In genomic region chr16:95921169-95921568, GRCm38 (mm10) we compare ENCODE assay signal across 26 mouse cellular contexts.
DNase-seq lines count a peak whose midpoint lies in the region; ATAC-seq and TF ChIP-seq lines count a peak whose summit lies in the region.
"Had no signal": no experiment of that assay in that cellular context is flagged by ENCODE, and none has a peak within 500 bp of the region (broad histone marks: within the 10 kb centered on the region; RNA-seq: fewer than 3 reads in every experiment).

No protein-coding gene starts in this region.

- in situ Hi-C loops in CH12.LX (cut with MboI; ENCODE audit: low pct_ligation_motif_present, low pct_unique_long_range_greater_than_20kb, low sequenced_read_pairs): no loop called here

- peak; percentile 39; the same call in 1 of the 2 replicates for ATAC-seq in megakaryocyte, adult 5-6 weeks (ENCODE audit: poor library complexity, severe bottlenecking)
- ATAC-seq: activated CD4-positive, CD25-positive, alpha-beta regulatory T cell, adult 4 months; forebrain, embryonic 14.5 days; forebrain, postnatal 0 days; intestine, embryonic 15.5 days had no signal

- dilution Hi-C loops in CH12.LX (cut with MboI; ENCODE audit: extremely low pct_ligation_motif_present, extremely low pct_unique_long_range_greater_than_20kb, low sequenced_read_pairs): no loop called here

- peaks cover 0 to 23% of the 10 kb centered on the region in 2 experiments for H3K36me3 ChIP-seq in CH12.LX (replicated peaks in 1 of 2; ENCODE audit: control insufficient read depth in 1 of 2, insufficient read depth in 1 of 2, low read length in 1 of 2)
- no peaks in the 10 kb centered on the region for H3K36me3 ChIP-seq in limb, embryonic 10.5 days
- H3K36me3 ChIP-seq: heart, embryonic 10.5 days; heart, embryonic 13.5 days; hindbrain, embryonic 15.5 days; intestine, embryonic 15.5 days had no signal

- no peak for TF ChIP-seq CTCF in CH12.LX (conservative IDR thresholded peaks at IDR 0.05 in 1 of 2, IDR thresholded peaks at IDR 0.05 in 1 of 2; ENCODE audit: low read depth in 2 of 2, low read length in 2 of 2)

- WGBS in limb, embryonic 10.5 days: 85% methylated on average over 4 of the region's 4 CpGs

- H3K27ac ChIP-seq in CH12.LX (ENCODE audit: insufficient read depth, low read depth): no peak overlapping the region
- H3K27ac ChIP-seq in limb, embryonic 10.5 days: peak overlapping the region; percentile 72; the same call in 1 of the 2 replicates
- H3K27ac ChIP-seq: gastrocnemius, adult 2 months; heart, embryonic 10.5 days; heart, embryonic 13.5 days; hindbrain, embryonic 15.5 days; intestine, embryonic 15.5 days had no signal

- H3K4me2 ChIP-seq in CH12.LX (ENCODE audit: insufficient read depth, low read depth, poor library complexity, severe bottlenecking): peak overlapping the region; percentile 9; the same call in 1 of the 2 replicates
- H3K4me2 ChIP-seq: heart, embryonic 13.5 days; hindbrain, embryonic 15.5 days; intestine, embryonic 15.5 days had no signal

- no peak for TF ChIP-seq EP300 in CH12.LX (IDR thresholded peaks at IDR 0.05; ENCODE audit: low read length)

- H3K4me1 ChIP-seq in CH12.LX (ENCODE audit: control insufficient read depth in 1 of 2, insufficient read depth in 2 of 2): peaks cover 5 to 23% of the 10 kb centered on the region in 2 experiments; a peak in 3 of 4 replicates
- H3K4me1 ChIP-seq in limb, embryonic 10.5 days: peaks cover 48% of the 10 kb centered on the region
- H3K4me1 ChIP-seq: heart, embryonic 13.5 days; hindbrain, embryonic 15.5 days had no signal

- TF ChIP-seq POLR2A in CH12.LX (IDR thresholded peaks at IDR 0.05; ENCODE audit: low read depth, low read length): peak; percentile 66

- H3K27me3 ChIP-seq in CH12.LX (replicated peaks): no peaks in the 10 kb centered on the region
- H3K27me3 ChIP-seq in limb, embryonic 10.5 days (ENCODE audit: low read depth, poor library complexity, severe bottlenecking): no peaks in the 10 kb centered on the region
- H3K27me3 ChIP-seq: heart, embryonic 13.5 days; hindbrain, embryonic 15.5 days; intestine, embryonic 15.5 days had no signal

- H3K79me2 ChIP-seq in CH12.LX (replicated peaks; ENCODE audit: control insufficient read depth, extremely low read depth, insufficient read depth, poor library complexity, severe bottlenecking): no peaks in the 10 kb centered on the region

- H3K9ac ChIP-seq in CH12.LX (ENCODE audit: insufficient read depth, low read depth): no peak overlapping the region
- H3K9ac ChIP-seq: forebrain, postnatal 0 days; heart, embryonic 13.5 days; hindbrain, embryonic 15.5 days; intestine, embryonic 15.5 days had no signal

- H3K4me3 ChIP-seq in CH12.LX (replicated peaks in 1 of 3; ENCODE audit: low read depth in 2 of 3, low read length in 2 of 3, poor library complexity in 1 of 3): peak overlapping the region; percentile 40 to 71 (median 44)
- no peak overlapping the region for H3K4me3 ChIP-seq in limb, embryonic 10.5 days
- H3K4me3 ChIP-seq: gastrocnemius, adult 2 months; heart, embryonic 10.5 days; heart, embryonic 13.5 days; hindbrain, embryonic 15.5 days; intestine, embryonic 15.5 days had no signal

- TF ChIP-seq RAD21 in CH12.LX (IDR thresholded peaks at IDR 0.05; ENCODE audit: low read depth, low read length): no peak

- DNase-seq in CH12.LX (ENCODE audit: extremely low read depth): peak; percentile 72
- no peak for DNase-seq in limb, embryonic 10.5 days (ENCODE audit: low spot score)
- no peak for DNase-seq in T-cell, adult 2 months (ENCODE audit: low spot score)
- no peak for DNase-seq in right cerebral cortex, postnatal 4 days
- no peak for DNase-seq in heart, adult 8-10 months (ENCODE audit: low spot score)
- DNase-seq: adrenal gland, adult 8-10 months; adrenal gland, postnatal 25 days; B cell, adult 2 months; cerebellum, adult 11-12 months; cerebellum, adult 8-10 months; cerebellum, postnatal 10 days; cerebellum, postnatal 36 days; embryo, embryonic 11 days; forebrain, postnatal 0 days; gastrocnemius, adult 2 months; gastrocnemius, postnatal 14 days; heart, adult 18-20 months; heart, postnatal 14 days; heart, postnatal 4 days had no signal

- no peaks in the 10 kb centered on the region for H3K9me3 ChIP-seq in CH12.LX (replicated peaks; ENCODE audit: low read length)
- H3K9me3 ChIP-seq in limb, embryonic 10.5 days (replicated peaks): no peaks in the 10 kb centered on the region
- H3K9me3 ChIP-seq: heart, embryonic 10.5 days; heart, embryonic 13.5 days; hindbrain, embryonic 15.5 days; intestine, embryonic 15.5 days had no signal

TF ChIP-seq in CH12.LX, 34 proteins besides CTCF, POLR2A, EP300 and RAD21:
- TF ChIP-seq NELFE (IDR thresholded peaks at IDR 0.05; ENCODE audit: low read depth, low read length): peak; percentile 60
- TF ChIP-seq KAT2A (IDR thresholded peaks at IDR 0.05; ENCODE audit: insufficient replicate concordance, low read length): no peak
- TF ChIP-seq TBP (conservative IDR thresholded peaks at IDR 0.05; ENCODE audit: low read depth, low read length): peak; percentile 88
- TF ChIP-seq ELF1 (IDR thresholded peaks at IDR 0.05; ENCODE audit: low read depth, low read length): peak; percentile 48
- peak; percentile 65; the same call in 1 of the 2 replicates for TF ChIP-seq TCF12 (IDR thresholded peaks at IDR 0.05; ENCODE audit: low read depth, low read length)
- TF ChIP-seq MYC (IDR thresholded peaks at IDR 0.05; ENCODE audit: low read depth, low read length): peak; percentile 59; the same call in 1 of the 2 replicates
- no peak for TF ChIP-seq ZNF384 (IDR thresholded peaks at IDR 0.05; ENCODE audit: low read depth, low read length)
- TF ChIP-seq SIN3A (IDR thresholded peaks at IDR 0.05; ENCODE audit: low read length): no peak
- TF ChIP-seq HCFC1 (IDR thresholded peaks at IDR 0.05; ENCODE audit: low read depth, low read length): peak; percentile 58
